Mouse (Mus musculus): Measurements from ENCODE around the gene Trappc2l.

DNA sequence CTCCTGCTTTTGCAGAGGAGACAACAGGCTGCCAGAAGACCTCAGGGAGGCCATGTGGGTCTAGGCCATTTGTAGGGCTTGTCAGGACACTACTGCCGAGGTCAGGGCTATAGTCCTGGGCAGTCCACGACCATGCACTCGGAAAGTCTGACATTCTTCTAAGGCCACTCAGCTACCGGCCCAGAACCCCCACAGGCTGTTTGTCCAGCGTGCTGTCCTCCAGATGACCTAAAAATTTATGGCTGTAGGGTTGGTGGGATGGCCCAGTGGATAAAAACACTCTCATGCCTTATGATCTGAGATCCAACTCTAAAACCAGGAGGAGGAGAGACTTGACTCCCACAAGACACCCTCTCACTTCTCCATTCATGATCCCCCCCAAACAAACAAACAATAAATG, 52.2 kb downstream of the Trappc2l start:
- TF ChIP-seq POLR2A (IDR thresholded peaks at IDR 0.05; ENCODE audit: low read depth, low read length) (no peak), CTCF (conservative IDR thresholded peaks at IDR 0.05; ENCODE audit: insufficient read depth, insufficient read length, low read depth, low read length) (no peak)
